In genomic region chr5:115296347-115296746, GRCm38 (mm10) we compare ENCODE assay signal across 15 mouse cellular contexts. TPM values are rescaled to one million over a fixed set of nuclear protein-coding genes. Genes with fewer than 3 reads are reported as not detected.
A peak's percentile ranks its signal among the peaks of the same experiment; 100 is the strongest.
DNase-seq lines count a peak whose midpoint lies in the region; ATAC-seq and TF ChIP-seq lines count a peak whose summit lies in the region.
"Had no signal": no experiment of that assay in that cellular context is flagged by ENCODE, and none has a peak within 500 bp of the region (broad histone marks: within the 10 kb centered on the region; RNA-seq: fewer than 3 reads in every experiment).

No protein-coding gene starts in this region.

- H3K4me1 ChIP-seq in heart, embryonic 11.5 days (ENCODE audit: control insufficient read depth, insufficient read depth, low read length): peaks cover 15% of the 10 kb centered on the region
- peaks cover 1 to 3% of the 10 kb centered on the region in 2 experiments; a peak in 1 of 4 replicates for H3K4me1 ChIP-seq in ES-E14 (ENCODE audit: control insufficient read depth in 2 of 2, insufficient read depth in 2 of 2, low read length in 2 of 2, poor library complexity in 1 of 2)
- no peaks in the 10 kb centered on the region for H3K4me1 ChIP-seq in intestine, postnatal 0 days (replicated peaks; ENCODE audit: control insufficient read depth, insufficient read depth, low read length)
- peaks cover 14% of the 10 kb centered on the region for H3K4me1 ChIP-seq in liver, postnatal 0 days (ENCODE audit: insufficient read depth)
- H3K4me1 ChIP-seq in thymus, adult 2 months (replicated peaks; ENCODE audit: control insufficient read depth, insufficient read depth, low read length): peaks cover 10% of the 10 kb centered on the region

- no peak overlapping the region for H3K9ac ChIP-seq in heart, embryonic 11.5 days (ENCODE audit: low read depth, low read length)
- no peak overlapping the region for H3K9ac ChIP-seq in ES-E14 (ENCODE audit: insufficient read depth, low read depth, low read length, poor library complexity, severe bottlenecking)
- no peak overlapping the region for H3K9ac ChIP-seq in intestine, postnatal 0 days (ENCODE audit: low read depth, low read length)
- no peak overlapping the region for H3K9ac ChIP-seq in liver, postnatal 0 days (replicated peaks)
- H3K9ac ChIP-seq: forebrain, embryonic 13.5 days; midbrain, embryonic 15.5 days had no signal

- H3K9me3 ChIP-seq in heart, embryonic 11.5 days (replicated peaks; ENCODE audit: control insufficient read depth, low read length): no peaks in the 10 kb centered on the region
- H3K9me3 ChIP-seq in ES-E14 (ENCODE audit: control insufficient read depth, insufficient read depth, low read depth, low read length): no peaks in the 10 kb centered on the region
- no peaks in the 10 kb centered on the region for H3K9me3 ChIP-seq in intestine, postnatal 0 days (ENCODE audit: control insufficient read depth)
- no peaks in the 10 kb centered on the region for H3K9me3 ChIP-seq in liver, postnatal 0 days (ENCODE audit: low read length)
- H3K9me3 ChIP-seq: forebrain, embryonic 13.5 days; midbrain, embryonic 15.5 days had no signal

- intact Hi-C loops in heart, postnatal 36 days (cut with DNase I): no loop called here
- intact Hi-C loops in left cerebral cortex, postnatal 36 days (cut with DNase I): no loop called here

- no peak for TF ChIP-seq POLR2A in thymus, adult 2 months (IDR thresholded peaks at IDR 0.05; ENCODE audit: control insufficient read depth, extremely low read depth, insufficient read depth, low read length, poor library complexity)

- no peak for TF ChIP-seq CTCF in intestine, postnatal 0 days (IDR thresholded peaks at IDR 0.05; ENCODE audit: low read depth)
- TF ChIP-seq CTCF in liver, postnatal 0 days (IDR thresholded peaks at IDR 0.05; ENCODE audit: low read depth): no peak
- no peak for TF ChIP-seq CTCF in thymus, adult 2 months (IDR thresholded peaks at IDR 0.05; ENCODE audit: borderline replicate concordance, control insufficient read depth, extremely low read depth, insufficient read depth, low read length, poor library complexity)

- no peak overlapping the region for H3K4me3 ChIP-seq in heart, embryonic 11.5 days (ENCODE audit: low read depth, low read length)
- H3K4me3 ChIP-seq in ES-E14 (ENCODE audit: insufficient read depth in 1 of 2, low read depth in 1 of 2, low read length in 2 of 2, poor library complexity in 1 of 2, severe bottlenecking in 1 of 2): no peak overlapping the region
- no peak overlapping the region for H3K4me3 ChIP-seq in intestine, postnatal 0 days (ENCODE audit: low read depth, low read length)
- H3K4me3 ChIP-seq in liver, postnatal 0 days (ENCODE audit: low read depth, low read length): no peak overlapping the region
- H3K4me3 ChIP-seq in thymus, adult 2 months (ENCODE audit: control insufficient read depth, insufficient read depth, low read length): no peak overlapping the region
- H3K4me3 ChIP-seq: forebrain, embryonic 13.5 days; midbrain, embryonic 15.5 days had no signal

- no peaks in the 10 kb centered on the region for H3K27me3 ChIP-seq in heart, embryonic 11.5 days (ENCODE audit: control insufficient read depth, insufficient read depth, low read length)
- H3K27me3 ChIP-seq in intestine, postnatal 0 days (replicated peaks; ENCODE audit: control insufficient read depth, insufficient read depth, low read length): no peaks in the 10 kb centered on the region
- H3K27me3 ChIP-seq in liver, postnatal 0 days (ENCODE audit: insufficient read depth, low read length): no peaks in the 10 kb centered on the region
- no peaks in the 10 kb centered on the region for H3K27me3 ChIP-seq in thymus, adult 2 months (ENCODE audit: control insufficient read depth, insufficient read depth, low read length)
- H3K27me3 ChIP-seq: forebrain, embryonic 13.5 days; midbrain, embryonic 15.5 days had no signal

- in situ Hi-C loops in ES-E14 (cut with MboI; ENCODE audit: low sequenced_read_pairs in 2 of 2, unreplicated experiment in 2 of 2): no loop called here

- peak overlapping the region; percentile 6; the same call in 1 of the 2 replicates for H3K4me2 ChIP-seq in heart, embryonic 11.5 days
- no peak overlapping the region for H3K4me2 ChIP-seq in intestine, postnatal 0 days (replicated peaks; ENCODE audit: low read depth)
- H3K4me2 ChIP-seq in liver, postnatal 0 days (ENCODE audit: low read depth, low read length): peak overlapping the region; percentile 26
- H3K4me2 ChIP-seq: forebrain, embryonic 13.5 days; midbrain, embryonic 15.5 days had no signal

- no peak for TF ChIP-seq EP300 in liver, postnatal 0 days (IDR thresholded peaks at IDR 0.05; ENCODE audit: low read depth)

- H3K27ac ChIP-seq in heart, embryonic 11.5 days (ENCODE audit: low read depth, low read length): 0 out of 2 replicates have a peak overlapping the region, but pooled peaks have one; percentile 0
- no peak overlapping the region for H3K27ac ChIP-seq in ES-E14 (ENCODE audit: insufficient read depth, low read depth, low read length, poor library complexity, severe bottlenecking)
- peak overlapping the region; percentile 46 for H3K27ac ChIP-seq in intestine, postnatal 0 days (ENCODE audit: low read depth, low read length)
- peak overlapping the region; percentile 45 for H3K27ac ChIP-seq in liver, postnatal 0 days (ENCODE audit: low read depth)
- H3K27ac ChIP-seq in thymus, adult 2 months (ENCODE audit: control insufficient read depth, insufficient read depth, low read length): no peak overlapping the region
- H3K27ac ChIP-seq: forebrain, embryonic 13.5 days; macrophage; midbrain, embryonic 15.5 days had no signal

- no peak for DNase-seq in heart, postnatal 36 days
- no peak for DNase-seq in ES-E14 (ENCODE audit: low read depth, low spot score)
- DNase-seq in liver, postnatal 0 days: no peak
- DNase-seq in thymus, adult 2 months: no peak
- DNase-seq in spleen, postnatal 14 days (ENCODE audit: low spot score in 2 of 2): no peak
- no peak for DNase-seq in left cerebral cortex, postnatal 36 days (ENCODE audit: low spot score in 2 of 2)
- DNase-seq: adrenal gland, postnatal 10 days; cerebellum, postnatal 10 days; kidney, postnatal 25 days; thymus, postnatal 36 days had no signal

- ATAC-seq in heart, embryonic 11.5 days (replicated peaks; ENCODE audit: insufficient number of reproducible peaks, low FRiP score, low TSS enrichment): no peak
- ATAC-seq in intestine, postnatal 0 days: no peak
- no peak for ATAC-seq in liver, postnatal 0 days
- ATAC-seq: forebrain, embryonic 13.5 days; midbrain, embryonic 15.5 days had no signal

- H3K36me3 ChIP-seq in heart, embryonic 11.5 days (ENCODE audit: control insufficient read depth, insufficient read depth, low read length): peaks cover 26% of the 10 kb centered on the region
- H3K36me3 ChIP-seq in ES-E14 (ENCODE audit: control insufficient read depth, insufficient read depth, low read length, poor library complexity, severe bottlenecking): peaks cover 32% of the 10 kb centered on the region
- peaks cover 25% of the 10 kb centered on the region for H3K36me3 ChIP-seq in intestine, postnatal 0 days (ENCODE audit: control insufficient read depth, insufficient read depth)
- peaks cover 40% of the 10 kb centered on the region for H3K36me3 ChIP-seq in liver, postnatal 0 days (replicated peaks; ENCODE audit: insufficient read depth, low read length)
- H3K36me3 ChIP-seq in thymus, adult 2 months (ENCODE audit: control insufficient read depth, insufficient read depth, low read length): peaks cover 23% of the 10 kb centered on the region

- WGBS in heart, embryonic 11.5 days (ENCODE audit: insufficient replicate concordance): 74% methylated on average over 10 of the region's 10 CpGs
- 56% methylated on average over 10 of the region's 10 CpGs for WGBS in intestine, postnatal 0 days
- WGBS in liver, postnatal 0 days (ENCODE audit: insufficient replicate concordance): 62% methylated on average over 10 of the region's 10 CpGs
- WGBS in thymus, adult 2 months: 94% methylated on average over 10 of the region's 10 CpGs

RNA-seq across cellular contexts. Expression of gene Dynll1, which starts 4.5 kb away (rescaled TPM):
- 1,523 and 1,540 TPM in 2 replicates for polyA plus RNA-seq in heart, embryonic 11.5 days (2014; fragmentation: Nextera tagmentation; extraction: Ambion mirVana)
- 10 to 100 TPM; 71.9 to 88.5 TPM for total RNA-seq in heart, postnatal 36 days (2021)
- 575 and 753 TPM in 2 replicates for total RNA-seq in ES-E14 (2012; rRNA removed)
- 510 and 539 TPM in 2 replicates for polyA plus RNA-seq in intestine, postnatal 0 days (2015; fragmentation: Nextera tagmentation; extraction: Ambion mirVana)
- 388 and 399 TPM in 2 replicates for polyA plus RNA-seq in liver, postnatal 0 days (2015; fragmentation: Nextera tagmentation; extraction: Ambion mirVana)
- 407 and 496 TPM in 2 replicates for polyA plus RNA-seq in thymus, adult 2 months (2012; rRNA removed)
- 100 to 1,000 TPM; 638 to 644 TPM for total RNA-seq in left cerebral cortex, postnatal 36 days (2021)

RNA-seq across cellular contexts. Expression of gene Coq5, which starts 16.9 kb away (rescaled TPM):
- 79.6 and 81.8 TPM in 2 replicates for polyA plus RNA-seq in heart, embryonic 11.5 days (2014; fragmentation: Nextera tagmentation; extraction: Ambion mirVana)
- 100 to 1,000 TPM; 137 to 167 TPM for total RNA-seq in heart, postnatal 36 days (2021)
- 28.3 and 34.8 TPM in 2 replicates for total RNA-seq in ES-E14 (2012; rRNA removed)
- polyA plus RNA-seq in intestine, postnatal 0 days (2015; fragmentation: Nextera tagmentation; extraction: Ambion mirVana): 31.3 and 32.4 TPM in 2 replicates
- polyA plus RNA-seq in liver, postnatal 0 days (2015; fragmentation: Nextera tagmentation; extraction: Ambion mirVana): 19.5 and 19.6 TPM in 2 replicates
- 11.6 and 12.5 TPM in 2 replicates for polyA plus RNA-seq in thymus, adult 2 months (2012; rRNA removed)
- 10 to 100 TPM; 38.1 to 40.1 TPM for total RNA-seq in left cerebral cortex, postnatal 36 days (2021)

RNA-seq across cellular contexts. Expression of gene Rnf10, which starts 23.6 kb away (rescaled TPM):
- polyA plus RNA-seq in heart, embryonic 11.5 days (2014; fragmentation: Nextera tagmentation; extraction: Ambion mirVana): 58.0 and 77.3 TPM in 2 replicates
- 100 to 1,000 TPM; 378 to 424 TPM for total RNA-seq in heart, postnatal 36 days (2021)
- 134 and 138 TPM in 2 replicates for total RNA-seq in ES-E14 (2012; rRNA removed)
- 64.9 and 69.1 TPM in 2 replicates for polyA plus RNA-seq in intestine, postnatal 0 days (2015; fragmentation: Nextera tagmentation; extraction: Ambion mirVana)
- polyA plus RNA-seq in liver, postnatal 0 days (2015; fragmentation: Nextera tagmentation; extraction: Ambion mirVana): 75.4 and 78.4 TPM in 2 replicates
- polyA plus RNA-seq in thymus, adult 2 months (2012; rRNA removed): 178 and 224 TPM in 2 replicates
- total RNA-seq in left cerebral cortex, postnatal 36 days (2021): 100 to 1,000 TPM; 247 to 258 TPM

RNA-seq across cellular contexts. Expression of gene Srsf9, which starts 30.6 kb away (rescaled TPM):
- polyA plus RNA-seq in heart, embryonic 11.5 days (2014; fragmentation: Nextera tagmentation; extraction: Ambion mirVana): 140 and 149 TPM in 2 replicates
- 10 to 100 TPM; 16.0 to 18.1 TPM for total RNA-seq in heart, postnatal 36 days (2021)
- total RNA-seq in ES-E14 (2012; rRNA removed): 42.6 and 57.2 TPM in 2 replicates
- polyA plus RNA-seq in intestine, postnatal 0 days (2015; fragmentation: Nextera tagmentation; extraction: Ambion mirVana): 105 and 117 TPM in 2 replicates
- 86.0 and 90.6 TPM in 2 replicates for polyA plus RNA-seq in liver, postnatal 0 days (2015; fragmentation: Nextera tagmentation; extraction: Ambion mirVana)
- 67.6 and 92.9 TPM in 2 replicates for polyA plus RNA-seq in thymus, adult 2 months (2012; rRNA removed)
- total RNA-seq in left cerebral cortex, postnatal 36 days (2021): 10 to 100 TPM; 62.5 to 70.6 TPM

RNA-seq across cellular contexts. Expression of gene Gatc, which starts 44.6 kb away (rescaled TPM):
- 27.0 and 31.0 TPM in 2 replicates for polyA plus RNA-seq in heart, embryonic 11.5 days (2014; fragmentation: Nextera tagmentation; extraction: Ambion mirVana)
- total RNA-seq in heart, postnatal 36 days (2021): 10 to 100 TPM; 17.6 to 18.6 TPM
- 1.9 and 3.1 TPM in 2 replicates for total RNA-seq in ES-E14 (2012; rRNA removed)
- 12.9 and 15.2 TPM in 2 replicates for polyA plus RNA-seq in intestine, postnatal 0 days (2015; fragmentation: Nextera tagmentation; extraction: Ambion mirVana)
- 11.7 and 12.1 TPM in 2 replicates for polyA plus RNA-seq in liver, postnatal 0 days (2015; fragmentation: Nextera tagmentation; extraction: Ambion mirVana)
- 10.1 and 11.3 TPM in 2 replicates for polyA plus RNA-seq in thymus, adult 2 months (2012; rRNA removed)
- 10 to 100 TPM; 20.3 to 21.7 TPM for total RNA-seq in left cerebral cortex, postnatal 36 days (2021)

Comparison
In these comparisons a context has a peak if more than half of its experiments do, and no peak if none do; other contexts are left out.
1. H3K27ac ChIP-seq: peak in heart, embryonic 11.5 days (single experiment), intestine, postnatal 0 days (single experiment) and liver, postnatal 0 days (single experiment); none in ES-E14 (single experiment) and thymus, adult 2 months (single experiment).